Mouse (Mus musculus): ENCODE measurements at regions not wholly inside any gene's neighbourhood (a gene's known extent, or its start where the extent isn't known, plus 50 kb on each side); places are given as distances from the start of the nearest gene placed in this dataset.
A peak's percentile ranks its signal among the peaks of the same experiment; 100 is the strongest.

GRCm38 (mm10) chr5:4496907-4497200, 261.0 kb downstream of the Fzd1 start:
- DNase-seq = no peak

DNA sequence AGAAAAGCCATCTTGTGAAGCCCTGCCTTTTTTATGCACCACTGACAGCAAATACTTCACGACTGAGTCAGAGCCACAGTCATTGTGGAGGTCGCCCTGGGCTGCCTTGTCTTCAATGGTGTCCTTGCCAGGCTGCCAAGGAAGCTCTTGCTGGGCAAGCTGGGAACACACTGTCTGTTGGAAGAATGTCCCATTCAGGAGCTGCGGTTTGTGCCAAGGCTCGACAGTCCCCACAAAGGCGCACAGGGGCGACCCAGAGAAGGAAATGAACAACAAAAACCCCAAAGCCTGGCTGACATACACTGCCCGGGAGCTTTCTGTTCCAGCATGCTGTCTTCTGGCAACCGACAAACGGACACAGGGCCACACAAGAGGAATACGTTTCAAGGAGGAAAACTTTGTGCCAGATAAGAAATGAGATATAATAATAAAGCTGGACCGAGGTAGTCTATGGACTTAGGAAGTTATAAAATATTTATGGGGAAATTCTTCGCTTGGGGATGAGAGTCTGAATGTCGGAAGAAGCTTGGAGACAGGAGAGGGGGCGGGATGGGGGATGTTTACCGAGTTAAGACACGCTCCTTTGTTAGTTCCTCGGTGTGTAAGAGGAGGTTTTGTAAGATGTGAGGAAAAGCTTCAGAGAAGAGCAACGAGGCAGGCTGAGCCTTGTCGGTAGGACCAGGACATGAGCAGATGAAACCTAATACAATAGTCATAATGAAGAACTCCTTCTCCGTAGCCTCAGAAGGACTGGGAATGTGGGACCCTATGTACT, 261.5 kb downstream of the Fzd1 start:
- DNase-seq = peak; percentile 88

- DNase-seq = peak; percentile 28
These were observed 262.4 kb downstream of the Fzd1 start for GRCm38 (mm10) chr5:4495482-4495881.

DNA sequence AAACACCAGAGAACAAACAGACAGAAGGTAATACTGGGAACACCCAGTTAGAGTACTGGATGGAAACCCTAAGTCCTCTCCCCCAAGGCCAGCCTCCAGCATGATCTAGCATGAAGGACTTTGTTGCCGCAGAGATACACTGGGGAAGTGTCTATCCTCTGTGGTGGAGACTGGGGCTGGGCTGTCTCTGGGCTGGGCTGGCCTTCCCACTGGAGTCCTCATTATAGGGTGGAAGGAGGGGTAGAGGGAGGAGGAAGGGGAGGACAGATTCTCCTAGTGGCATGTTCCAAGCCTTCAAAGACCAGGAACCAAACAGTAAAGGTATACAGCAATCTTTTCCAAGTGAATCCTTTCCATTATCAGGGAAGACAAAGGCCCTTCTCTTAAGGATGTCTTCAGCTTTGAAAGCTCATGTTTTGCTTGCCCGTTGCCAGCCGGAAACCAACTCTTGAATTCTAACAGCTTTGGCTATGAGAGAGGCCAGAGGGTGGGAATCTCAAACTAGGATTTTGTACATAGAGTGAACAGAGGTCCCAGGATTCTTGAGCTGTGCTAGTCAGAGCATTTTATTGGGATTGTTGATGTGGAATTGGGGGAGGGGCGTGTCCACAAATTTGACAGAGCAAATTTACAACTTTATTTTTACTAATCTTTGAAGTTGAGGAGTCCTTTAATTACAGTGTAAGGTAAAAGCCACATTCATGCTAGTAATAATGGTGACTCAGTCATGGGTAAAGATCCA, 271.3 kb downstream of the Fzd1 start:
- peak; percentile 28 for DNase-seq

- DNase-seq = peak; percentile 91
These were observed 272.1 kb downstream of the Fzd1 start for GRCm38 (mm10) chr5:4485542-4486390.

GRCm38 (mm10) chr5:4484780-4485179, 273.1 kb downstream of the Fzd1 start:
- DNase-seq = no peak

GRCm38 (mm10) chr5:4484151-4484550, 273.7 kb downstream of the Fzd1 start:
- peak; percentile 35 for DNase-seq

DNA sequence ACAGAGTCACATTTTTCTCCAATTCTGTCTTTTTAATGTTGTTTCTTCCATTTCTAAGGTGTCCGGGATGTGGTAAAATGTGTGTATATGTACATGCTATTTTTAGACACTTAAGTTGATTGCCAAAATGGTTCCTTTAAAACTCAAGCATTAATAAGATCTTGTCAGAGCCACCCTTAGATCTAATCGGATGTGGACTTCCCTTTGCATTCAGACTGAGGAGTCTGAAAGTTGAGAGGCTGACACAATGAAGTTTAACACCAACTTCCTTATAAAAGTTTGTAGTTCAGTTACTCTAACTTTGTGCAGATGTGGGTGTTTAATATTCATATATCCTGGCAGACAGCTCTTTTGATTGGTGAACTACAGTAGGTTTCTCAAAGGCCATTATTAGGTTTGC, 282.1 kb downstream of the Mterf1b start:
- DNase-seq = no peak

All from cerebellum, adult 11 months (tissue).